Mouse (Mus musculus) heart, embryonic 13.5 days (tissue): ENCODE results near the gene Zfpm1. TPM values are rescaled to one million over a fixed set of nuclear protein-coding genes. Genes with fewer than 3 reads are reported as not detected.
A peak's percentile ranks its signal among the peaks of the same experiment; 100 is the strongest.

Experiments
- ATAC-seq: fragments of 200-750 bp; cut with Nextera tagmentation; 2 replicates; pipeline ENCODE4 v1.8.0; 2017; ENCODE audit warnings: moderate TSS enrichment; ENCODE audit not compliant: insufficient number of reproducible peaks, low FRiP score, low TSS enrichment; ENCODE audit errors: extremely low read depth
- H3K27ac ChIP-seq: fragments of 300-500 bp; sonication (generic); replicated peaks from 2 replicates; pipeline ENCODE4 v1.5.1; 2015; ENCODE audit warnings: moderate library complexity, mild to moderate bottlenecking, inconsistent platforms
- H3K27me3 ChIP-seq: fragments of 300-500 bp; sonication (generic); replicated peaks from 2 replicates; pipeline ENCODE4 v1.6.1; 2015; ENCODE audit warnings: mild to moderate bottlenecking, inconsistent platforms
- H3K36me3 ChIP-seq: fragments of 300-500 bp; sonication (generic); 2 replicates; pipeline ENCODE4 v1.6.1; 2015; ENCODE audit warnings: mild to moderate bottlenecking, inconsistent platforms
- H3K4me1 ChIP-seq: fragments of 300-500 bp; sonication (generic); 2 replicates; pipeline ENCODE4 v1.6.1; 2015; ENCODE audit warnings: inconsistent platforms
- H3K4me2 ChIP-seq: fragments of 300-500 bp; sonication (generic); 2 replicates; pipeline ENCODE4 v1.6.1; 2015; ENCODE audit warnings: inconsistent platforms, mild to moderate bottlenecking, moderate library complexity
- H3K4me3 ChIP-seq: fragments of 300-500 bp; sonication (generic); 2 replicates; pipeline ENCODE4 v1.5.1; 2015; ENCODE audit warnings: moderate library complexity, mild to moderate bottlenecking, inconsistent platforms
- H3K9ac ChIP-seq: fragments of 300-500 bp; sonication (generic); 2 replicates; pipeline ENCODE4 v1.6.1; 2015; ENCODE audit warnings: inconsistent platforms, mild to moderate bottlenecking, moderate library complexity
- H3K9me3 ChIP-seq: fragments of 300-500 bp; sonication (generic); 2 replicates; pipeline ENCODE4 v1.6.1; 2016; ENCODE audit warnings: inconsistent platforms
- WGBS: fragments of 180-500 bp; shearing (Covaris S2); methylation state at CpG from one replicate; pipeline ENCODE4 v1.1.7; 2015; ENCODE audit warnings: mixed read lengths; 5-methylcytosine and 5-hydroxymethylcytosine counted together
- polyA plus RNA-seq: library from polyadenylated mRNA; unstranded; fragments of >200 nt; fragmentation: Nextera tagmentation; extraction: Ambion mirVana; gene quantifications from 2 replicates; pipeline ENCODE4 v1.2.1, GENCODE M21; 2015

The Zfpm1 gene
- polyA plus RNA-seq, 1 experiment from 2014 or later = 3.8 TPM

DNA sequence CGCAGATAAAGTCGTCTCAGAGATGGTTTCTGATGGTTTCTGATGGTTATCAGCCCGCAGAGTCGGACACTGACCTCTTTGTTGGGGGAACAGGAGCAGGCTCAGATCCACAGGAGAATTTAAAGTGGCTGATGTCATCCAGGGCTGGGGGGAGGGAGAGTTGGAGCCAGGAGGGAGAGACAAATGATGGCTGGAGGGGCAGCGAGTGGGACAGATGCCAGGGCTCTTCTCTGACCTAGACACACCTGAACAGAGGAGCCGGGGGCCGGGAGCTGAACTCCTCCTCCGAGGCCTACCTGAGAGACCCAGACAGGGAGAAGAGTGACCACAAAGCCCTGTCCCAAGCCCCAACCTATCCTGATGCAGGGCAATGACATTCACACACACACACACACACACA is 47.1 kb downstream of the Zfpm1 start:
- peaks cover 58% of the 10 kb centered on the region for H3K36me3 ChIP-seq
- no peak overlapping the region for H3K4me3 ChIP-seq
- H3K9me3 ChIP-seq = no peaks in the 10 kb centered on the region
- 48% methylated on average over 8 of the region's 8 CpGs for WGBS
- no peaks in the 10 kb centered on the region for H3K27me3 ChIP-seq
- no peak overlapping the region for H3K4me2 ChIP-seq
- H3K9ac ChIP-seq = peak overlapping the region; percentile 54
- H3K27ac ChIP-seq = peak overlapping the region; percentile 73
- ATAC-seq = no peak
- peaks cover 84% of the 10 kb centered on the region for H3K4me1 ChIP-seq

DNA sequence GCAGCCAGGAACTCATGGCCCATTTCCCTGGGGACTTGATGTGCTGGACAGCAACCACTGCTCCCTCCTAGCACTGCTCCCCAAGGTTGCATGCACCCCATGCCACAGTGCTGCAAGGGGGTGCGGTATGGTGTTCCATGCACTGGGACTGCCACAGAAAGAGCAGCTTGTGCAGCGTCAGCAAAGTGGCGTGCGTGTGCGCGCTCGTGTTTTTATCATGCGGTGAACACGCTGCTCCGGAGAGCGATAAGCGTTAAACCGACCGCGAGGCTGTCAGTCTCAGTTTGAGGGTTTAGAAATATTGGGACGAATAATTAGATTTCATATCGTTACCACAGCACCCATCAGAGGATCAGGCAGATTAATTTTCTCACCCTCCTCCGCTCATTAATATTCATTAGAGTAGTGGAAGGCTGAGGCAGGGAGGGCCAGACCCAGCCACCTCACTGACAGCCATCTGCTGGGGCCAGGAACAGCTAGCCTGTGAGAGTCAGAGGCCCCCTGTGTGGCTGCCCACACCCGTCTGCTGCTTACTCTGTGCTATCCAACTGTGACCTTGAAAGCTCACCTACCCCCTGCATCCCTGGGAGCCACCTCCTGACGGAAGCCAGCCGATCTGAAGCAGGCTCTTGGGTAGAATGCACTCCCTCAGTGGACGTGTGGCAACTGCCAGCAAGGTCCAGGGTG is 47.8 kb downstream of the Zfpm1 start:
- Histone ChIP-seq H3K9ac (peak overlapping the region; percentile 54), H3K4me2 (0 out of 2 replicates have a peak overlapping the region, but pooled peaks have one; percentile 1), H3K4me3 (no peak overlapping the region), H3K9me3 (no peaks in the 10 kb centered on the region), H3K4me1 (peaks cover 78% of the 10 kb centered on the region), H3K27ac (peak overlapping the region; percentile 73), H3K36me3 (peaks cover 59% of the 10 kb centered on the region), H3K27me3 (0 out of 2 replicates have a peak, but pooled peaks cover under 1% of the 10 kb centered on the region)
- no peak for ATAC-seq
- 71% methylated on average over 22 of the region's 22 CpGs for WGBS

DNA sequence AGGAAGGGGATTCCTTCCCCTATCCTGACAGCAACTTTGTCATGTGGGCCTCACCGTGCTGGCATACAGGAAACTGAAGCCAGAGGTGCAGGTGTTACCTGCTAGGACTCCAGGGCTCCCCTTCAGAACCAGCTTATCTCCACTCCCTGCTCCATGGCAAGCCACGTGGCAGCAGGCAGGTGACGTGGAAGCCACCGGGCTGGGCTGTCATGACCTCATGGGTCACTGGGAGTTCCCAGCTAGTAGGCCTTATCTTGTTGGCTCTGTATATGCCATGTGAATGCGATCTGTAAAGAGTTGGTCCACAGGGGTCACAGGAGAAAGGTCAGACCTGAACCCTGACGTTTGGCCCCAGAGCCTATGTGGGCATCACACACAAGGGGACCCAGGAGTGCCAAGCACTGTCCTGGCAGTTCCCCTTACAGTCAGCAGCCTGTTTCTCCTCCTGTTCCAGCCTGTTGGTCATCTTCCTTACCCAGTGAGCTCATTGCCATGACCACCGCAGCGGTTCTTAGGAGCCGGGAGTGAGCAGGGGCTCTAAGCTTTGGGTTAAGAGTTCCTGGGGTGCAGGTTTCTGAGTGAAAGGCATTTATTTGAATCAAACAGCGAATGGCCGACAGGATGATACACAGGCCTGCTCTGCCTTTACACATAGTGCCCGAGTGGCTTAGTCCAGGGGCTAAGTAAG is 48.6 kb downstream of the Zfpm1 start:
- peak overlapping the region; percentile 54 for H3K9ac ChIP-seq
- no peak overlapping the region for H3K4me3 ChIP-seq
- H3K27me3 ChIP-seq = peaks cover 9% of the 10 kb centered on the region
- 47% methylated on average over 12 of the region's 12 CpGs for WGBS
- peaks cover 74% of the 10 kb centered on the region for H3K4me1 ChIP-seq
- H3K27ac ChIP-seq = peak overlapping the region; percentile 73
- H3K36me3 ChIP-seq = peaks cover 61% of the 10 kb centered on the region
- H3K9me3 ChIP-seq = no peaks in the 10 kb centered on the region
- H3K4me2 ChIP-seq = peak overlapping the region; percentile 9; the same call in 1 of the 2 replicates
- ATAC-seq = no peak

GRCm38 (mm10) chr8:122331134-122331523 is 49.2 kb downstream of the Zfpm1 start:
- Histone ChIP-seq H3K4me3 (no peak overlapping the region), H3K27ac (peak overlapping the region; percentile 73), H3K27me3 (peaks cover 11% of the 10 kb centered on the region), H3K4me2 (peak overlapping the region; percentile 9; the same call in 1 of the 2 replicates), H3K4me1 (peaks cover 74% of the 10 kb centered on the region), H3K9me3 (no peaks in the 10 kb centered on the region), H3K36me3 (peaks cover 66% of the 10 kb centered on the region), H3K9ac (peak overlapping the region; percentile 54)
- 0 out of 2 replicates have a peak, but pooled peaks have one; percentile 11 for ATAC-seq
- 52% methylated on average over 3 of the region's 3 CpGs for WGBS

GRCm38 (mm10) chr8:122332753-122333506 is 51.0 kb downstream of the Zfpm1 start:
- Histone ChIP-seq H3K27me3 (peaks cover 22% of the 10 kb centered on the region), H3K4me3 (no peak overlapping the region), H3K9me3 (no peaks in the 10 kb centered on the region), H3K4me2 (no peak overlapping the region), H3K9ac (0 out of 2 replicates have a peak overlapping the region, but pooled peaks have one; percentile 19), H3K36me3 (peaks cover 78% of the 10 kb centered on the region), H3K27ac (peak overlapping the region; percentile 28; the same call in 1 of the 2 replicates), H3K4me1 (peaks cover 63% of the 10 kb centered on the region)
- no peak for ATAC-seq
- WGBS = 66% methylated on average over 6 of the region's 6 CpGs

DNA sequence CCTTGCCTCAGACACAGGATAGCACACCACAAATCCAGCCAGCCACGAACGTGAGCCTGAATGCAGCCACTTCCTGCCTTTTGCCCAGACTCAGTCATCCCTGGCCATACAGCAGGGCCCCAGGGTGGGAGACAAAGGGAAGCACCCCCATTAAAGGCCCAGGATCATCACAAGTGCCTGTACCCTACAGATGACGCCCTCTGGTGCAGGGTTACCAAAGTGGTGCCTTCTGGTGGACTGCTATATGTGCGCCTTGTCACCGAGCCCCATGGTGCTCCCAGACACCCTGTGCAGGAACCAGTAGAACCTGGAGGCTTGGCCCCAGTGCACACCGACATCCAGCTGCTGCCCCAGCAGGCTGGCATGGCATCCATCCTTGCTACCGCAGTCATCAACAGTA is 51.6 kb downstream of the Zfpm1 start:
- H3K4me3 ChIP-seq = no peak overlapping the region
- H3K4me1 ChIP-seq = peaks cover 57% of the 10 kb centered on the region
- peaks cover 78% of the 10 kb centered on the region for H3K36me3 ChIP-seq
- no peak overlapping the region for H3K27ac ChIP-seq
- H3K27me3 ChIP-seq = peaks cover 22% of the 10 kb centered on the region
- H3K9me3 ChIP-seq = no peaks in the 10 kb centered on the region
- H3K9ac ChIP-seq = no peak overlapping the region
- H3K4me2 ChIP-seq = no peak overlapping the region
- WGBS = 92% methylated on average over 7 of the region's 7 CpGs
- no peak for ATAC-seq

DNA sequence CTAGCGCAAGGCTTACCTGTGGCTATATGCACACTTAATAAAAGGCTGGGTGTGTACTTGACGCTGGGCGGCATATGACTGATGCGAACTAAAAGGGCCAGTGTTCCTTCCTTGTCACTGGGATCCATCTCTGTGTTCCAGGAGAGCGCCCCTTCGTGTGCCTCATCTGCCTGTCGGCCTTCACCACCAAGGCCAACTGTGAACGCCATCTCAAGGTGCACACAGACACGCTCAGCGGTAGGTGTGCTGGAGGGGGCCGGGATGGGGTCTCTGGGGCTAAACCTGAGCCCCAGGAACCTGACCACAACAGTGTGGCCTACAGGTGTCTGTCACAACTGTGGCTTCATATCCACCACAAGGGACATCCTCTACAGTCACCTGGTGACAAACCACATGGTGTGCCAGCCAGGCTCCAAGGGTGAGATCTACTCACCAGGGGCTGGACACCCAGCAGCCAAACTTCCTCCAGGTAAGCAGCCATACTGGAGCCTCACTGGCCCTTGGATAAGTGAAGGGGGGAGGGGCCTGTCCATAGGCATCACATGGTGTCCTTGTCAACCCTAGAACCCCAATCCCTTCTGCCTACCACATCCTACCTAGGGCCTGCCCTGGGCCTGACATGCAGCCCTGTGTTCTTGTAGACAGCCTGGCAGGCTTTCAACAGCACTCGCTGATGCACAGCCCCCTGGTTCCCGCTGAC is 53.0 kb downstream of the Zfpm1 start:
- no peaks in the 10 kb centered on the region for H3K9me3 ChIP-seq
- H3K9ac ChIP-seq = no peak overlapping the region
- peaks cover 81% of the 10 kb centered on the region for H3K36me3 ChIP-seq
- 87% methylated on average over 13 of the region's 13 CpGs for WGBS
- H3K27me3 ChIP-seq = peaks cover 22% of the 10 kb centered on the region
- no peak for ATAC-seq
- H3K4me3 ChIP-seq = no peak overlapping the region
- no peak overlapping the region for H3K27ac ChIP-seq
- no peak overlapping the region for H3K4me2 ChIP-seq
- H3K4me1 ChIP-seq = peaks cover 43% of the 10 kb centered on the region

- 45% methylated on average over 57 of the region's 57 CpGs for WGBS
- no peak for ATAC-seq
- Histone ChIP-seq H3K36me3 (peaks cover 89% of the 10 kb centered on the region), H3K27me3 (peaks cover 22% of the 10 kb centered on the region), H3K27ac (no peak overlapping the region), H3K4me1 (peaks cover 35% of the 10 kb centered on the region), H3K9ac (peak overlapping the region; percentile 75), H3K9me3 (no peaks in the 10 kb centered on the region), H3K4me3 (peak overlapping the region; percentile 45), H3K4me2 (peak overlapping the region; percentile 68)
Observed at GRCm38 (mm10) chr8:122335638-122336250, 53.8 kb downstream of the Zfpm1 start.

DNA sequence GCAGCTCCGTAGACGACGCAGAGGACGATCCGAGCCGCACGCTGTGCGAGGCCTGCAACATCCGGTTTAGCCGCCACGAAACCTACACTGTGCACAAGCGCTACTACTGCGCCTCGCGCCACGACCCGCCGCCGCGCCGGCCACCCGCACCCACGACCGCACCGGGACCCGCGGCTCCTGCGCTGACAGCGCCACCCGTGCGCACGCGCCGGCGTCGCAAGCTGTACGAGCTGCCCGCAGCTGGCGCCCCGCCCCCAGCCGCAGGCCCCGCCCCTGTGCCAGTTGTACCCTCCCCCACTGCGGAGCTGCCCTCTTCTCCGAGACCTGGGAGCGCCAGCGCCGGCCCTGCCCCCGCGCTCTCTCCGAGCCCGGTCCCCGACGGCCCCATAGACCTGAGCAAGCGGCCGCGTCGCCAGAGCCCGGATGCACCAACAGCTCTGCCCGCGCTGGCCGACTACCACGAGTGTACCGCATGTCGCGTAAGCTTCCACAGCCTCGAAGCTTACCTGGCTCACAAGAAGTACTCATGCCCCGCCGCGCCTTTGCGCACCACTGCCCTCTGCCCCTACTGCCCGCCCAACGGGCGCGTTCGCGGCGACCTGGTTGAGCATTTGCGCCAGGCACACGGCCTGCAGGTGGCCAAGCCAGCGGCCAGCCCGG is 54.4 kb downstream of the Zfpm1 start:
- peak overlapping the region; percentile 75 for H3K9ac ChIP-seq

GRCm38 (mm10) chr8:122338852-122339251 is 56.9 kb downstream of the Zfpm1 start:
- no peak overlapping the region for H3K4me2 ChIP-seq
- no peak overlapping the region for H3K27ac ChIP-seq
- H3K4me3 ChIP-seq = no peak overlapping the region
- no peaks in the 10 kb centered on the region for H3K9me3 ChIP-seq
- WGBS = 61% methylated on average over 6 of the region's 6 CpGs
- H3K36me3 ChIP-seq = peaks cover 68% of the 10 kb centered on the region
- H3K4me1 ChIP-seq = peaks cover 44% of the 10 kb centered on the region
- no peak overlapping the region for H3K9ac ChIP-seq
- ATAC-seq = no peak
- H3K27me3 ChIP-seq = peaks cover 22% of the 10 kb centered on the region

More for the DNA sequence above, 54.4 kb downstream of the Zfpm1 start:
- H3K27me3 ChIP-seq = peaks cover 22% of the 10 kb centered on the region
- H3K4me2 ChIP-seq = peak overlapping the region; percentile 68
- H3K9me3 ChIP-seq = no peaks in the 10 kb centered on the region
- peak overlapping the region; percentile 45 for H3K4me3 ChIP-seq
- peaks cover 30% of the 10 kb centered on the region for H3K4me1 ChIP-seq
- H3K36me3 ChIP-seq = peaks cover 89% of the 10 kb centered on the region
- WGBS = 35% methylated on average over 81 of the region's 81 CpGs
- ATAC-seq = no peak; the same call in 1 of the 2 replicates
- no peak overlapping the region for H3K27ac ChIP-seq
